Mouse (Mus musculus) frontal cortex, adult 2 months (tissue): ENCODE measurements at regions not wholly inside any gene's neighbourhood (a gene's known extent, or its start where the extent isn't known, plus 50 kb on each side); places are given as distances from the start of the nearest gene placed in this dataset.
A peak's percentile ranks its signal among the peaks of the same experiment; 100 is the strongest.

Experiments used
- DNase-seq, 2 experiments: peaks; one replicate each; pipeline ENCODE4 v3.0.0; 2022; ENCODE audit warnings: low spot score in 1 of 2; ENCODE audit errors: extremely low spot score in 1 of 2

- no peak for DNase-seq
These were observed 403.1 kb upstream of the Nr2f2 start for GRCm38 (mm10) chr7:70769655-70770054.

- DNase-seq = no peak
These were observed 401.2 kb upstream of the Nr2f2 start for GRCm38 (mm10) chr7:70767697-70768096.

GRCm38 (mm10) chr7:70756676-70757075 lies 390.1 kb upstream of the Nr2f2 start:
- DNase-seq = no peak

GRCm38 (mm10) chr7:70754826-70755225 lies 388.3 kb upstream of the Nr2f2 start:
- DNase-seq = no peak

- no peak for DNase-seq
These were observed 386.3 kb upstream of the Nr2f2 start for GRCm38 (mm10) chr7:70752802-70753218.

GRCm38 (mm10) chr7:70748884-70749283 lies 382.3 kb upstream of the Nr2f2 start:
- no peak for DNase-seq

- DNase-seq = peak; percentile 5 to 17
These were observed 381.8 kb upstream of the Nr2f2 start for GRCm38 (mm10) chr7:70748345-70748744.

- no peak for DNase-seq
These were observed 377.8 kb upstream of the Nr2f2 start for GRCm38 (mm10) chr7:70744296-70744695.

- DNase-seq = no peak
These were observed 369.1 kb upstream of the Nr2f2 start for GRCm38 (mm10) chr7:70735591-70735990.

GRCm38 (mm10) chr7:70733501-70733900 lies 367.0 kb upstream of the Nr2f2 start:
- no peak for DNase-seq

- no peak for DNase-seq
These were observed 363.4 kb upstream of the Nr2f2 start for GRCm38 (mm10) chr7:70729896-70730295.

GRCm38 (mm10) chr7:70718149-70718765 lies 351.7 kb upstream of the Nr2f2 start:
- peak in 1 of 2 experiments; percentile 7 for DNase-seq

- no peak for DNase-seq
These were observed 351.1 kb upstream of the Nr2f2 start for GRCm38 (mm10) chr7:70717608-70718007.

GRCm38 (mm10) chr7:70716811-70717458 lies 350.4 kb upstream of the Nr2f2 start:
- DNase-seq = no peak

GRCm38 (mm10) chr7:70712141-70712540 lies 345.6 kb upstream of the Nr2f2 start:
- peak; percentile 69 to 87 for DNase-seq

- DNase-seq = no peak
These were observed 339.7 kb upstream of the Nr2f2 start for GRCm38 (mm10) chr7:70706281-70706680.

- no peak for DNase-seq
These were observed 337.2 kb upstream of the Nr2f2 start for GRCm38 (mm10) chr7:70703784-70704183.

- DNase-seq = no peak
These were observed 333.9 kb upstream of the Nr2f2 start for GRCm38 (mm10) chr7:70700461-70700860.

GRCm38 (mm10) chr7:70699391-70699790 lies 332.9 kb upstream of the Nr2f2 start:
- no peak for DNase-seq

GRCm38 (mm10) chr7:70698986-70699385 lies 332.5 kb upstream of the Nr2f2 start:
- no peak for DNase-seq

- DNase-seq = no peak
These were observed 325.6 kb upstream of the Nr2f2 start for GRCm38 (mm10) chr7:70692160-70692559.

GRCm38 (mm10) chr7:70690845-70691244 lies 324.3 kb upstream of the Nr2f2 start:
- no peak for DNase-seq
